Mouse (Mus musculus): ENCODE measurements at regions not wholly inside any gene's neighbourhood (a gene's known extent, or its start where the extent isn't known, plus 50 kb on each side); places are given as distances from the start of the nearest gene placed in this dataset.
A peak's percentile ranks its signal among the peaks of the same experiment; 100 is the strongest.

DNA sequence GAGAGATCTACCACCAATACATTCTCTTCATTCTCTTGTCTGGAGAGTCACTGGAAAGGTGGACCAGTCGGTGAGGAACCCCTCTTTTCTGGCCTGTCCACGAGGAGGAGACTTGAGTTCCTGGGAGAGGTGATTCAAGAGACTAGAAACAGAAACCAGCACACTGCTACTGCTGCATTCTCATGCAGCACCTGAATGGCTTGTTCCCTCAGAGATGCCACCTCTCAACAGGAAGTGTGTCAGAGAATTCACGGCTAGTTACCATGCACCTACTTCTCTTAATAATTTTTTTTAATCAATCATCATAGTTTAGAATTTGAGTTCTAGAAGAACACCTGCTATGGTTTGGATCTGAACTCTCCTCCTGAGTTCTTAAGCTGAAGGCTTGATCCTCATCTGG lies 52.0 kb upstream of the Dynlrb2 start:
- no peak for DNase-seq (ENCODE audit: low spot score)

DNA sequence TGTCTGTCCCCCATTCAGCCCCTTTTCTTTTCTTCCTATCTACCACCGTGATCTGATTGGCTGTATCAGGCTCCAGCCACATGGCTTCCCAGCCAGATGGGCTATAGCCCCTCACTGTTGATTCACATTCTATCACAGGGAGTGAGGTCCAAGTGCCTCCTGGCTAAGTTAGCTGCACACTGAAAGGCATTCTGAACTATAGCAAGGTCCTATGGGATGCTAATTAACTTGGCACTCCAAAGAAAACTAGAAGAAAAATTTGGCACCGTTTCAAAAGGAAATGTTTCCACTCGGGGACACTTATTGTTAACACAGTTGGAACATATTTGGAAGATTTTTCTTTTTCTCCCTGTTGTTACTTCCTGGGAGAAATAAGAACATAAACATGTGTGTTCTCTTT lies 53.4 kb upstream of the Dynlrb2 start:
- no peak for DNase-seq (ENCODE audit: low spot score)

- no peak for DNase-seq (ENCODE audit: low spot score)
These were observed 57.3 kb upstream of the Dynlrb2 start for GRCm38 (mm10) chr8:116447452-116447851.

DNA sequence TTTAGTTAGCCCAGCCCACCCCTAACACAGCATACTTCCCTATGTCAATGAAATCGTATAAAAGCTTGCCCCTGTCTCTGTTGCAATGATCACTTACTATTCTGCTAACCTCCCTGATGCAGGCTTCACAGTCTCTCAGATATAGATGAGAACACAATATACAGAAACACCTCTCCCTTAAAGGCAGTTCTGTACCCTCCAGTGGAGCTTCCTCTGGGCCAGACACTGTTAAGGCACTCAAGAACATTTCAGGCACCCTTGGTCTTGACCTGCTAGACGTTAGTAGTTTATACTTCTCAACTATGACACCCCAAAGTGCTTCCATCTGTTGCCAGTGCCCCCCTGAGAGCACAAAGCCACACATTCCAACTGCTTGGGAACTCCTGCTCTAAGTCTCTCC lies 61.9 kb upstream of the Dynlrb2 start:
- no peak for DNase-seq (ENCODE audit: low spot score)

DNA sequence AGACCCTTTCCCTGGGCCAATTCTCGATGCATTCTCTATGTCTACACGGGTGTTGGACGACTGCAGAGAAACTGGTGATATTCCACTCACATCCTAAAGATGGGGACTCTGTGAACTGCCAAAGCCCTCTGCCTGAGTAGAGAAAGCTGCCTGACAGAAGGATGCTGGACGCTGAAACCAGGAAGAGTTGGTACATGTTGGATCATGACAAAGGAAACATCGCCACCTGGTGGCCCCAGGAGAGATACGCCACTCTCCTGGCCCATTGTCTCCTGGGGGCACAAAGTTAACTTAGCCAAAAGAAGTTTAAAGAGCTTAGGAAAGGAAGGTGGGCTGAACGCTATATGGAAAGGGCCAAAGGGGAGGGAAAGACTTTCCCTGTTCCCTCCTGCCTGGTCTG lies 65.9 kb upstream of the Dynlrb2 start:
- DNase-seq (ENCODE audit: low spot score): peak; percentile 78

DNA sequence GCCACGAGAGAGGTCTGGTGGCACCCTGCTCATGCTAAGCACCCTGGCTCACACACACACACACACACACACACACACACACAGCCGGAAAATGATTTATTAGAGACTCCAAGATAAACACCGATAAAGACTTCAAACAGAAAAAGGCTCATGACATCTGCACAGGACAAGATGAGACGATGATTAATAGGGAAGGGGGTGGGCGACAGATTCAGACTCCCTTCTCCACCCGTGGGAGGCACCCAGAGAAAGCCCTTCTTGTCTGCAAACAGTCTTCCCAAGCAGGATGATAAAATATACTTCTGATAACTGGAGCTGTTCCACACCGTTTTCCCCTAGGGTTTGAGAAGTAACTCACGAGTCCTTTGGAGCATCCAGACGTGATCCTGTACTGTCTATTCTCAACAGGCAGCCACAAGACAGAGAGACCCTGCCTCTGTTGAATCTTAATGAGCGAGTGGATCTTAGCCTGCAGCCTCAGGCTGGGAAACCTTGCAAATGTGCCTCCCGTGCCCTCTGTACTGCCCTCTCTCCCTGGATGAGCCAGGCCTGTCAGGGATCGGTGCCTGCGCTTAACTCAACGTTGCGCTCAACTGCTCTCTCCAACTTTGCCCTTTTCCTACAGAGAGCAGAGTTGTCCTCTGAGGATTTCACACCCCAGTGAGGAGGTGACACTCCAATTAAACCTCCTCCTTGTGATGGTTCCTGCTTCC lies 69.3 kb upstream of the Dynlrb2 start:
- no peak for DNase-seq (ENCODE audit: low spot score)

GRCm38 (mm10) chr8:116430051-116430450 lies 74.7 kb upstream of the Dynlrb2 start:
- DNase-seq (ENCODE audit: low spot score): peak; percentile 46

GRCm38 (mm10) chr8:116429649-116430048 lies 75.1 kb upstream of the Dynlrb2 start:
- peak; percentile 5 for DNase-seq (ENCODE audit: low spot score)

GRCm38 (mm10) chr8:116422826-116423225 lies 81.9 kb upstream of the Dynlrb2 start:
- DNase-seq (ENCODE audit: low spot score): no peak

- no peak for DNase-seq (ENCODE audit: low spot score)
These were observed 92.1 kb upstream of the Dynlrb2 start for GRCm38 (mm10) chr8:116412703-116413102.

DNA sequence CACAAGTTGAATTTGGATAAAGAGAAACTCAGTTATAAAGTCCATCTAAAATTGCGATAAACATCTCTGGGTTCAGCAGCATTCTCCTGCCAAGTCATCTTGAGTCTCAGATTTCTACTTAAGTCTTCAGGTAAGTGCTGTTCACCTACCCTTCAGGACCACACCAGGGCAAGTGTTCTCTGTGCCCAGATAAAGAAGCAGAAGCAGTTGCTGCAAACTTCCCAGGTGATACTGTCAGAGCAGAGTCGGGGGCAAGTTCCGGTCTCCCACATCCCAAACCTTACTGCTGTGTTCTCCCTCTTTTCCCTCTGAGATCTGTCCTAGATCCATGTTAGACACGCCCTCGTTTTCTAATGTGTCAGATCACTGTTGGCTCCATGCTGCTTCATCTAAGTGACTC lies 94.7 kb upstream of the Dynlrb2 start:
- no peak for DNase-seq (ENCODE audit: low spot score)

DNA sequence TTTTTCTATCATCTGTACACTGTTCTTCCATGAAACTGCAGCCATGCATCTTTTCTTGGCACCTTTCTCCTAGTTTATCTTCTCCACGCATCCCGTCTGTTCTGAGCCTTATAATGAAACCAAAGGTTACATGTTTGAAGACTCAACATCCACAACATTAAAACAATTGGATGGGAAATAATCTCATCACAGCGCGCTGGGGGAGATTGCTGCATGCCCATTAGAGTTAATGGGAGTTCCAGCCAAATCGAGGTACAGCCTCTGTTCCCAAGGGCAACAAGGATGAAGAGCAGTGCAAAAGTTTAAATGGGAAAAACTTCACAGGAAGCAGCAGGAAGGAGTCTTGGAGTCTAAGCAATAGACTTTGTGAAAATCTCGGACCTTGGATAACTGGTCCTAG lies 95.8 kb upstream of the Dynlrb2 start:
- DNase-seq (ENCODE audit: low spot score): no peak

DNA sequence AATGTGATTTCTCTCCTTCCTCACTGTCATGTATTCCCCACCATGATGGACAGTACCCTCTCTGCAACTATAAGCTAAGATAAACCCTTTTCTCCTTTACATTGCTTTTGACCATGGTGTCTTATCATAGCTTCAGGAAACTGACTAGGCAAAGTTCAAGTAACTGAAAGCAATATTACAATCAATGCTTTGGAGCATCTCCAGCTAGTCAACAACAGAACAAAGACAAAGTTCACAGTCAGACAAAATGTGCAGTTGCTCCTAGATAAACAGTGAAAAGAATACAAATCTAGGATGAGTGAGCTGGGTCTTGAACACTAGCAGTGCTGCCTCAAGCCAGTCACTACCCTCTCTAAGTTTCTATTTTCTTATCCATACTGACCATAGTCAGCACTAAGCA lies 100.2 kb upstream of the Dynlrb2 start:
- no peak for DNase-seq (ENCODE audit: low spot score)

DNA sequence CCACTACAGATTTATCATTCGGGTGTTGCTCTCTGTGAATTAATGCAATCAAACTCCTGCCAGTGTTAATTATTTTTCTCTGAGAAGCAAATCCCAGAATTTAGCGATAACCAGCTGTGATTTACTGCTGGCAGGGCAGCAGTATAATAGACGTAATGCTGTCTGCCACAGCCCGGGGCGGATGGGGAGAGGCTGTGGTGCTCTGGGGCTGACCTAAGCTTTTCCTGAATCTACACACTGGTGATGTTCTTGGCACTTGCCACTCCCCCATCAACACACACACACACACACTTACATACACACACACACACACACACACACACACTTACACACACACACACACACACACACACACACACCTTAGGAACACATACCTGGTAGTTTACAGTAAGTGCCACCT lies 101.4 kb upstream of the Dynlrb2 start:
- DNase-seq (ENCODE audit: low spot score): no peak

DNA sequence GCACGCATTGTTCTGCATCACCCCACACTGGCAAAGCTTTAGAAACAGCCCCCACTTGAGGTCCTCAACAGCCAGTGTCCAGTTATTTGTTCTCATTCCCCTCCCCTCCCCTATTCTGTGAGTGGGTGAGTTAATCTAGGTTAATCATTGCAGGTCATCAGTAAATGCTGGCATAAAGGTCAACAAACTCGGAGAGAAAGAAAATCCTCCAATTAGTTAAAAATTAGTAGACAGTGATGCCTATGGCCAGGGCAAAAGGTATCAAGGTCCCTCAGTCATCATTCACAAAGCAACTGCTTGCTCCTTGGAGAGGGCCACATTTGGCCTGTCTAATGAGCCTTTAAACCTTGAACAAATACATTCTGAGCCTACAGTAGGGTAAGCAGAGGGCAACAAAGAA lies 105.3 kb upstream of the Dynlrb2 start:
- no peak for DNase-seq (ENCODE audit: low spot score)

- DNase-seq (ENCODE audit: low spot score): no peak
These were observed 106.1 kb upstream of the Dynlrb2 start for GRCm38 (mm10) chr8:116398565-116399205.

DNA sequence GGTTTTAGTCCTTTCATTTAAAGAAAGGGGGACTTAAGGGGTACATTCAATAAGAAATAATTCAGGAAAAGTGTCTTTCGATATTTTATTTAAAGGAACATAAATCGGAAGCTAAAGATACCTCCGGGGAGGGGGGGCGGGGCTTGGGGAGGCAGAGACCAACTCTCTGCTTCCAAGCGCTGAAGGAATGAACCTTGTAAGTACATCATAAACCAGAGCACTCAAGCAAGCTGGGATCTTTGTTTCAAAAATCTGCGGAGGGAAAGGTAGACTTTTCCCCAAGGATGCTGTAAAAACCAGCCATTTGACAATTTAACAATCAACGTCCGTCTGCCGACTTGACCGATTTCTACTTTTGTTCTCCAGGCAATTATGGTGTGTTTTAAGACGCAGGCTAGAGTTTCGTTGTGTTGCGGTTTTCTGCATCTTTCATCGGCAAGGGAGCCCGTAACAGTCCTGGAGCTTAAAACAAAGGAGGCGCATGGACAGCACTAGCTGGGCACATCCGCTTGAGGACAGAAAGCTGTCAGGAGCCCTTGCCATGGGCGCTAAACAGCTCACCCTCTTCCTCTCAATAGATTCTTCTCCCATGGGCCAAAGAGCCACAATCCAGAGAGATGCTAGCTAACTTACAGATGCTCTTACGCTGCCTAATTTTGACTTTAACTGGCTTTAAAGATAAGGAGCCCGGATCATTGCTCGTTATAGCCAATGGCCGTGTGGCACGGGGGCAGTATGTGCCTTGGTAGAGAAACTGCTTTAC lies 119.4 kb upstream of the Dynlrb2 start:
- no peak for DNase-seq (ENCODE audit: low spot score)

GRCm38 (mm10) chr8:116384418-116385089 lies 120.2 kb upstream of the Dynlrb2 start:
- DNase-seq (ENCODE audit: low spot score): no peak

GRCm38 (mm10) chr8:116383495-116384417 lies 121.0 kb upstream of the Dynlrb2 start:
- peak; percentile 43 for DNase-seq (ENCODE audit: low spot score)

DNA sequence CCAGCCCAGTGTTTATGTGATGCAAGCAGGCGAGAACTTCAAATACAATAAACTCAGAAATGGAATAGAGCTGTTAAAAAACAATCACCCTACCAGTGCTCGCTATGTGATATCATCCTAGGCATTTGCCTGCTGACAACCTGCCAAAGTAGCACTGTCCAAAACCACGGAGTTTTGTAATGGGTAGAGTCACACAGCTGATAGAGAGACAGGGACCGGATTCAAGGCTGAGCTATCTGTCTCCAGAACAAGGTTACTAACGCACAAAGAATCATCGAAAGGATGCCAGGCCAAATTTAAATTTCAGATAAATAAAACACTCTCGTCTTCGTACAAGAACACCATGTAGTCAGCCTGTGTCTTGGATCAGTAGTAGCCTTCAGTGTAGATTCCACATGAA lies 121.7 kb upstream of the Dynlrb2 start:
- DNase-seq (ENCODE audit: low spot score): peak; percentile 60

GRCm38 (mm10) chr8:116380601-116381000 lies 124.2 kb upstream of the Dynlrb2 start:
- DNase-seq (ENCODE audit: low spot score): no peak

DNA sequence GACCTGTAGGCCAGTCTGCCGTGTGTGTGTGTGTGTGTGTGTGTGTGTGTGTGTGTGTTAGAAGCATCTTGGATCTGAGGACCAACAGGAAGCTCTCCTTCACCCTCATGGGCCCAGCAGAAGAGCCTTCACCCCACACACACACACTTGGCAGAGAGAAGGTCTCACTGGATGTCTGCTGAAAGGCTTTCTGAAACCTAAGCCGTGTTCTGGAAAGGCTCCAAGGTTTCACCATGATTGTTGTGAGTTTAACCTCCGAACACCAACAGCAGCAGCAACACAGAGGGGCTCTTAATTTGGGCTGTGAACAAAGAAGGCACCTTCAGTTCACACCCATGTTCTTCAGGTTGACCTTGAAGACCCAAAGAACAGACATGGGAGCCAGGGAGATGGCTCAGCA lies 124.9 kb upstream of the Dynlrb2 start:
- DNase-seq (ENCODE audit: low spot score): no peak

Data from urinary bladder, postnatal 14 days (tissue).